Mouse (Mus musculus) CD4-positive, CD25-positive, alpha-beta regulatory T cell, adult 4 months (primary cell): ENCODE results near the gene Sptbn1. TPM values are rescaled to one million over a fixed set of nuclear protein-coding genes. Genes with fewer than 3 reads are reported as not detected.

ENCODE experiments used
- ATAC-seq: one replicate; pipeline ENCODE4 v1.8.0; 2017
- polyA plus RNA-seq, 2 experiments: library from polyadenylated mRNA; unstranded; fragments of 100-300 nt; shearing (Covaris generic); gene quantifications; one replicate each; pipeline ENCODE4 v1.2.1; 2017

The Sptbn1 gene
- 100 to 1,000 TPM in 1 of 2 experiments, 10 to 100 TPM in 1; 95.8 to 120 TPM for polyA plus RNA-seq

DNA sequence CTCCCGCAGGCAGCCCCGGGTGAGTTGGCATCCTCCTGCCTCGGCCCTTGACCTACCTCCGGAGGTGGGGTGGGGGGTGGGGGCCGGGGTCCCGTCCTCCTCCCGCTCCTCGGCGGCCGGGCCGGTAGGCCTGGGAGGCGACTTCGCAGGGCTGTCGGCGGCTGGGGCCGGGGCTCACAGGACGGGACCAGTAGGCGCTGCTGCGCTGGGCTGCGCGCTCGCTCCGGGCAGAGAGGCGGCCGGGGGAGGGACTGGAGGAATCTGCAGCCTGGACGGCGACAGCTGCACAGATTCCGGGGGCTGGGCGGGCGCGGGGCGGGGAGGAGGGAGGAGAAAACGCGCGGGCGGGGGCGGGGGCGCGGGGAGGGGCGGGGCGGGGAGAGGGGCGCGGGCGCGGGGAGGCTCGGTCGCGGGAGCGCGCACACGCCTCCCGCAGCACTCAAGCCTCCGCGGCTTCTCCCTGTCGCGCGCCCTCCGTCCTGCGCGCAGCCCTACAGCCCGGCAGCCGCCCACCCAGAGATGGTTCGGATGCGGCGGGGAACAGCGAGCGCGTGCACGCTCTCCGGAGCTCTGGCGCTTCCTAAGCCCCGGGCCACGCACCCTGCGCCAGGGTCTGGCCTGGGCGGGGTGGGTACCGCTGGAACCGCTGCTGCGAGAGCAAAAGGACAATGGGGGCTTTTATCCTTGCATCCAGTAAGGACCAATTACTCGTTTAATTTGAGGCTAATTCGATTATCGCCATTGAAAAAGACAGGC, at the start of gene Sptbn1:
TSS of gene Sptbn1 (minus strand) at position 284 of the 756 bp plus-strand sequence.
- peak; percentile 46 for ATAC-seq

DNA sequence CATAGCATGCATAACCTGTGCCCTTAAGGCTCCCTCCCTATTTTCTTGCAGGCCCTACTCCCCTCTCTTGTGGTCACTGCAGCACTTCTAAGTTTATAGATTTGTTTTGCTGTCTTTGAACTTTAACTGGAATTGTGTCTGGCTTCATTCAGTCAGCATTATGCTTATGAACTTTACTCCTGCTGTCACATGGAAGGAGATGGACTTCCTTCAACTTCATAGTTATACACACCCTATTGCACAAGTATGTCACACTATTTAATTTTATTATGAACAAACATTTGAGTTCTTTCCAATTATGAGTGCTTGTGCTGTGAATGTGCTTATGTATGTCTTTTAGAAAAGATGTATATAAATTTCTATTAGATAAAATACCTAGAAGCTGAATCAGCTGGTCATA, 26.3 kb upstream of the Sptbn1 start:
- no peak for ATAC-seq

DNA sequence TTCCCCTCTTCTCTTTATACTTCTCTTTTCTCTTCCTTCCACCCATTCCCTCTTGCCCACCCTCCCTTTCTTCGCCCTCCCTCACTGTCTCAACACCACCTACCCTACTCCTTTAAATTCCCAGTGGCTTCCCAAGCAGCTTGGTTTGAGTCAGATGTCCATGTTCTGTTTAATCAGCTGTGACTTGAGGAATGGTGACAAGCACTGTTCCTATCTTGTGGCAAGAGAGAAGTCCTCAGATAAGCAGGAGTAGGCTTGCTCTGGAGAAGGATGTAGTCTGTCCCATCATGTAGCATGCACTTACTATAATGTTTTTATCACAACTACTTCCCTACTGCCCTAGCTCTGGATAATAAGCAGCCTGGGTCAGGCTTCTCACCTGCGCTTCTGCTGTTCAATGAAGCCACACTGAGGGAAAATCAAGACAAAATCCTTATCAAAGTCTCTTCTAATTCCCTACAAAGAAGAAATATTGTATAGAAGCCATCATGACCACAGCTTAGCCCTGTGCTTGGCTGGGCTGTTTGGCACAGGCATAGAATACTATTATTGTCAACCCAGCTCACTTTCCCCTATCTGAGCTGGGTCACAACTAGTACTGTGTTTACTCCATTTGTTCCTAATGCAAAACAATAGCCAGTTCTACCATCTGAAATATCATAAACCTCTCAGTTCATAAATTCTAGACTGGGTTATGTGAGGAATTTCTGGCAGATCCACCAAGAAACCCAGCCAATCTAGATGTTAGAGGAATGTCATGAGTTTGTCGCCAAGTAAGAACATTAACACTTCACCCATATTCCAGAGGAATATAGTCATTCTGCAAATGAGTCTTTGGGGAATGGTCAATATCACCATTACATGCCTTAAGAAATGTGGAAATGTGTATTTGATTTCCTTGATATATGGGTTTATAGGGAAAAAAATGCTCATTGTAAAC, 24.5 kb upstream of the Sptbn1 start:
- no peak for ATAC-seq

DNA sequence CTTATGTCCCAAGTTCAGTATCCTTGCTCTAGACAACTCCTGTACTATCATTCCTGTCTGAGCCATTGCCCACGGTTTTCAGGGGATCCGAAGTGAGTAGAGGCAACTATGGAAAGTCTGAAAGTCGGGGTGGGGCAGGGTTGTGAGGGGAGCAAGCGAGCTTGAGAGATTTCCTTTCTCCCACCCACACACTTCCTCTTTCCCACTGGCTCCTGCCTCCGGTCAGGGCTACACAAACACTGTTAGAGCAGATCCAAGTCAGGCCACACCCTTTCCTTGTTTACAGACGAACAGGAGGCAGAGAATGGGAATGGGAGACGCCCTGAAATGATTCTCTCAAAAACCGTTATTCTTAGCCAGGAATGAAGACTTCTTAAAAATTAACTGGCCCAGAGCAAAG, 23.2 kb upstream of the Sptbn1 start:
- ATAC-seq, result no peak

DNA sequence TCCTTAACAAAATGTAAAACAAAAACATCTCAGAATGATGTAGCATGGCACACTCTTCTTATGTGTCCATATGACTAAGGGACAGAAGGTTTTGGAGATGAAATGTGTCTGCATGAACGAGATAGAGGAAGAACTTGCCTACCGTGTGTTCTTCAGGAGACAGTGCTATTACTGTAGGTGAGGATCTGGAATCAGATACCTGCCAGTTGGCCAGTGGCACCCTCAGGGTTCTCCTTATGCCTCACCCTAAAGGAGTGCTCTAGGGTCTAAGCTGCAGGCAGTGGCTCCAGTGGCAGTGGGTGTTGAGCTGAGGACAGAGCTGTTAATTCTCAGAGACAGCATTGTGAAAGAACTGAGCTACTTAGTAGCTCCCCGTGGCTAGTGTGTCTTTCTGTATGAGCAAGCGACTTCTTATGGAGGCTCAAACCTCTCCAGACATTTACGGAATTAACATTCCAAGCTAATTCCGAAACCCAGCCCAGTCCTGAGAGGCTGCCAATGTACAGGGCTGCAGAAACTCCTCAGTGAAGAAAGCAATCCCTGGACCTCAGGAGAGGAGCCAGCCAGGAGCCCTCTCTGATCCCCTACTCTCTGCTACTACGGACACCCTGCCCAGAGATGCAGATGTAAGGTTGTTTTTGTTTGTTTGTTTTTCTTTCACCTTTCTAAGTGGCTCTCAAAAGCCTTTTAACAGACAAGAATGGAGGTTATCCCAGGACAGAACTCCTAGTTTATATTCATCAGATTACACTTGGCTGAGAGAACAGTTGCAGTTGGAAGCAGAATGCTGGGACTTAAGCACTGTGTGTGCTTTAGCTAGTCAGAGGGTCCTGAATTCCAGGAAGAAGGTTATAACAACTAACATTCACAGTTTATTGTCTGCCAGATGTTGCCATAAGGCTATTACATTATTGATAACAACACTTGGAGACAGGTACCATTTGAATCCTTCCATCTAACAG, 21.8 kb upstream of the Sptbn1 start:
- no peak for ATAC-seq

DNA sequence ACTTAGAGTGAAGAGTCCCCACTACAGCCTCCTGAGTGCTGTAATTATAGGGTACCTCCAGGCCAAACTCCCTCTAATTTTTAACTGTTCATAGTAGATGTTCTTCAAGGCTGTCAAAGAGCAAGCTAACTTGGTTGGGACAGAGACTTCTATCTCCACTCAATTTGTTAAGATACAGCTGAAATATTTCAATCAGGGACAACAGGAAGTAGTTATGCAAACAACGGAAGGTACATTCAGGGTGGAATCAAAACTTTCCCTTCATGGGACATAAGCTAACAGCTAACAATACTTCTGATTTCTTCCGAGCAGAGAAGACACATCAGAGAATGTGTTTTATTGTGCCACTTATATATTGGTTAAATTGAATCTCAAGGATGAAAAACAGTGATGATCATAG, 20.1 kb upstream of the Sptbn1 start:
- no peak for ATAC-seq

DNA sequence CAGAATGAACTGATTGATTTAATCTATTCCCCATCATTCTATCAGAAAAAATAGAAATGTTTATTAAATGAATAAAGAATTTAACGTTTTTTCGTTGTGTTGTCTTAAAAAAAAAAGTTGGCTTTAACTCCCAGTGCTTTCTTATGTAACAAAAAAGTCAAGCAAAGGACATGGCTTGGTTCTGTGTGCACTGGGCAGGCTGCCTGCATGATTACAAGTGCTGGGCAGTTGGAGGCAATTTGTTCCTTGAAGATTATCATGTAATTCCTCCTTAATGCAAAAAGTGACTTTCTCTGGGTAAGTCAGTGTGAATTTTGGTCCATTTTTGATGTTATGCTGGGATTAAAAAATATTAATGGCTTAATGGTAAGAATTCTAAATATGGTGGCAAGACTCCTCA, 15.7 kb upstream of the Sptbn1 start:
- ATAC-seq, result no peak

DNA sequence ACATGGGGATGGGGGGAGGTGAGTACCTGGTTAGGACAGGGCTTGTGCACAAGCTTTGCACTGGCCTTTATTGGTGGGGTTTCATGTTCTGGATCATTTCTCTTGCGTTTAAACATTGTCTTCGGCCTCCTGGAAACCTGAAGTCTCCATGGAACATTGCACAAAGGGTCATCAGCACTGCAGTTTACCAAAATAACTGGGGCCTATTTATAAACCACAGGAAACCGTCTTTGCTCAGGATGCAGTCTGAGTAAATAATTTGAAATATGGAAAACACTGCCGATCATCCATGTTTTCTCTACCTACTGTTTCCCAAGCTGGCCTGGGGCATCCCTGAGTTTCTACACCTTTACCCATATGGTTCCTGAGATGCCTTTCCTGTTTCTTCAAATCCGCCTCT, 13.1 kb upstream of the Sptbn1 start:
- ATAC-seq, result no peak

DNA sequence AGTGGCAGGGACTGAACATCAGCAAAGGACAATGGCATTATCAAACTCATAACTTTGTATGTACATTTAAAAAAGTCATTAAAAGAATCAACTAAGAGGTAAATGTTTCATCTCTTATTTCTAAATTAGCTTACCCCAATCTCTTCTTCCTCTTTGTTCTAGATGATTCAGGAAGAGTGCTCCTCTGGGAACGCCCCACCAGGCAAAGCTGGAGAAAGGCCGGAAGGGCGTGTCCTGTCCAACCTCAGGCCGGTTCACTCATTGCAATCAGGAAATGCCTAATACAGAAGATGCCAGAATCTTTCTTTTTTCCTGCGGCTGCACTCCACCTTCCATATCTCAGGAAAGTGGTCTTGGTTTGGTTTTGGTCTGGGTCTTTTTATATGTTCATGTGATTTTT, 11.3 kb upstream of the Sptbn1 start:
- ATAC-seq, result no peak

DNA sequence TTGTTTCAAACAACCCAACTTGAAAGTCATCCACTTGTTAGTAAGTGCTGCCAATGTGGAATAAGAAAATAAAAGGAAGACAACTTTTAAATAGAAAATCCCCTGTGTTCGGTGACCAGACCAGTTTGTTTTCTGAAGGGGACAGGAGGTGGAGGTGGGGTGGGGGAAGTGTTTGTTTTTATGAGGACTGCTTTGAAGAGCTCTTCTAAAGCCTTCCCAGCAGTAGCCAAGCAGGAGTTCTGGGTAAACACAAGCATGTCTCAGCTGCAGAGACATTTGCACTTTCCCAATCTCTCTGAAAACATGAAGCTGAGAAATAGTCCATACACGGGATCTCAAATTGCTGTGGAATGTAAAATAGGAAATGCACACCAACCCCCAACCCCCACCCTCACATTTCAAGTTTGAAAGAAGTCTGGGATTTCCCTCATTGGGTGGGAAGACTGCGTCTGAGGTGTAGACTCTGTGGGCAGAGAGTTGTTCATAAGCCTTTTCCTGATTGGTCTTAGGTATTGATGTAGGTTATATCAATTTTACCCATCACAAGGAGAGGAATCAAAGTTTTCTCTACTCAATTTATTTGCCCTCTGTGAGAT, 7.6 kb upstream of the Sptbn1 start:
- no peak for ATAC-seq

DNA sequence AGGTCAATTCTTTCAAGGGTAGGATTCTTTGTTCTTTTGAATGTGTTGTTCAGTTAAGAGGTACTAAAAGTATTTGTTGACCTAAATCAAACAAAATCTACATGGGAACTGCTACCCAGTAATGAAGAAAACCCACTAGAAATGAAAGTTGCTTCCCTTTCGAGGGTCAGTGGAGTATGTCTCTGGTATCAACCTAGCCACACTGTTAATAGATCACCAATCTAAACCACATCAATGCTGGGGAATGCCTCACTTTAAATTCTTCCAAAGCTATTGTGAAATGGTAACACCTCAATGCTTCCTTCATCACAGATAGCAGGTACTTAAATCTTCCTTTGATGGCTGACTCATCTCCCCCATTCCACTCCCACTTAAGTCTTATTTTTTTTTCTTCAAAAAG, 1.5 kb upstream of the Sptbn1 start:
- no peak for ATAC-seq

DNA sequence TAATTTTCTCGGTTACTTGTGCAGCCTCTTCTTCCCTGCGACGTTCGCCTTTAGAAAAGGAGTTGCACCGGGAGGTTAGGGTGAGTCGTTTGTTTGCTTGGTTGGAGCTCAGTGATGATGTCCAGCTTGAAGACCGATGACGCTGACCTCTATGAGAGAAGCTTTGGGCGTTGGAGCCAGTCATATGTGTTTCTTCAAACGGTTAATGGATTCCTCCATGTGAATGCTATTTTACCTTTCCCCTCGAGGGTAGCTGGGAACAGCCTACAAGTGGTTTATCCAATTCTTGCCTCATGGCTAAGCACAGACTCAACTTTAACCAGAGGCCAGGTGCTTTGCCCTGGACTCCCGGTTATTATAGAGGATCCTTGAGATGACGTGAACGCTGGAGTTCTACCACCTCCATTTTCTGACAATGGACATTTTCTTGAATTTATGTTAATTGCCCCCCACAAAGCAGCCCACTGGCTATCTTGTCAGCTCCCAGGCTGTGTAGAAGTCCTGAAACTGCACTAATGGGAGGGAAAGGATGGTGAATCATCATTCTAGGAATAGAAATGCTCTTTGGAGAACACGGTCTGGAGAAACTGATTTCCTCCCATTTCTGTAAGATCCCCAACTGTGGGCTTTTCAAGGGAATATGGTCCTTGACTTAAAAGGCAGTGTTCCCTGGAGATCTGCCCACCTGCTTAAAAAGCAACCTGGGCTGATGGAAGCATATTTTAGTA, 837 bp upstream of the Sptbn1 start:
- ATAC-seq, result no peak

DNA sequence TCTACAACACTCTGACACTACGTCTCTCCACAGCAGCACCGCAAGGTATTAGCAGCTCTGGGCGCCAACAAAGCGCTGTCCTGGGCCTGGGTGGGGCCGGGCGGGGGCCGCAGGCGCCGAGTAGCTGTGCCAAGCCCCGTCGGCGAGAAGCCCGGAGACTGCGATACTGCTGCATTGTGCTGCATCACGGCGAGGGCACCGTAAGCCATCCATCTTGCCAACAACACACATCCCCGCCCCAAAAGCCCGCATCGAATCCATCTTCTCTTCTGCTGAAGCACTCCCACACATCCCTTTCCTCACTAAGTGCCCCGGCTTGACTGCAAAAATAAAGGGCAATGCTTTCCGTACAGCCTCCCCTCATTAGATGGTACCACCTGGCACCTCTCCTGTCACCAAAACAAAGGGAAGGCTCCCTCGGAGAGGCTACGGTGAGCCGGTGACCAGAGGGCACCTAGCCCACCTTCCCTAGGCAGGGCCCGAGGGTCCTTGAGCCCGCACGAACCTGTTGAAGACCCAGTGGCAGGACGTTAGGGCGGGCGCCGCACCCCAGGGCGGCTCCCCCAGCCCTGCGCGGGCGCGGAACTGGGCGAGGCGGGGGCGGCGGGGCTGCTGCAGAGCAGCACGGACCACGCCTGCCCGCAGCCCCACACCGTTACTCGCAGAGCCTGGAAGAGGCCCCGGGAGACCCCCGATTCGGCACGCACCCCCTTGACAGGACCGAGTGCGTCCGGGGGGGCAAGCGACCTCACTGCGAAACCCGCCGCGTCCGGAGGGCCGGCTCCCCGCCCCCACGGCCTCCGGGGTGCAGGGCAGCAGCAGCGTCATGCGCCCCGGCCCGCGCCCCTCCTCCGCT, 711 bp downstream of the Sptbn1 start:
- ATAC-seq, result peak; percentile 69

DNA sequence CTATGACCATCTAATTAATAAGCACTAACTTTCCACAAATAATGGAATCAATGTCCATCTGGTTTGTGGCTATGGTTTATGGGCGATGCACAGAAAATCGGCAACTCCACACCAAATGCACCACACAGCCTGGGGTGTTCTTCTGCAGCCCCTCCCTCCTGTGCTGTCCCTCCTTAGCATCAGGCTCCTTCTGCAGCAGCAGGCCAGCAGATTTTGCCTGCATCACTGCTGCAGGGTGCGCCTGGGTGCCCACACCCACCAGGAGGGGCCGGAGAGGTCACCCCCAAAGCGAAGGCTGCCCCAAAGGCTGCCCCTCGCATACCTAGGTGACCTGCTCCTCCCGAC, 1.3 kb downstream of the Sptbn1 start:
- no peak for ATAC-seq

DNA sequence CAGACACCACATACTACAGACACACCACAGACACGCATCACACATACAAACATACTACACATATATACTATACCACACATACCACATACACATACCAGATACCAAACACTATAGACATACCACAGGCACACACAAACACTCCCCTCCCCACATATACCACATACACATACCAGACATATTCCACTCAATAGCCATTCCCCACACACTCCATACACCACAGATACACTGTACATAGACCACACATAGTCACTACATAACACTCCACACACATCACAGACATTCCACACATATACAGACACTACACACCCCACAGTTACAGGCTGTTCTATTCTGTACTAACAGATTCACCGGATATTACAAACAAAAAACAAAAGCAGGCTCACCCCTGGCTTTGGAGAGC, 2.3 kb downstream of the Sptbn1 start:
- ATAC-seq, result no peak

DNA sequence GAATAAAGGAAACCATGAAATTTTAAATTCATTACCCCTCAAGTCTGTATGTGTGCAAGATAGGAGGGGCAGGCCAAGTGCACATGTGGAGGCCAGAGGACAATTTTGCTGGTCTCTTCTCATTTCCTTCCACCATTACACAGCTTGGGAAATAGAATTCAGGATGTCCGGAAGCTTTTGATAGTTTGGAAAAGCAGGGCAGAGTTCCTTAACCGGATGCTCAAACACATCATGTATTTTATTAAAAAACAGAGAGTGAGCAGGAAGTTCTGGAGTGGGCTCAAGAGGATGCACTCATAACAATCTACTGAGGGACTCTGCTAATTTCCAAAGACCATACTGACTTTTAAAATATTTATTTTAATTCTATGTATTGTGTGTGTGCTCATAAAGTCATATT, 4.3 kb downstream of the Sptbn1 start:
- ATAC-seq, result no peak

DNA sequence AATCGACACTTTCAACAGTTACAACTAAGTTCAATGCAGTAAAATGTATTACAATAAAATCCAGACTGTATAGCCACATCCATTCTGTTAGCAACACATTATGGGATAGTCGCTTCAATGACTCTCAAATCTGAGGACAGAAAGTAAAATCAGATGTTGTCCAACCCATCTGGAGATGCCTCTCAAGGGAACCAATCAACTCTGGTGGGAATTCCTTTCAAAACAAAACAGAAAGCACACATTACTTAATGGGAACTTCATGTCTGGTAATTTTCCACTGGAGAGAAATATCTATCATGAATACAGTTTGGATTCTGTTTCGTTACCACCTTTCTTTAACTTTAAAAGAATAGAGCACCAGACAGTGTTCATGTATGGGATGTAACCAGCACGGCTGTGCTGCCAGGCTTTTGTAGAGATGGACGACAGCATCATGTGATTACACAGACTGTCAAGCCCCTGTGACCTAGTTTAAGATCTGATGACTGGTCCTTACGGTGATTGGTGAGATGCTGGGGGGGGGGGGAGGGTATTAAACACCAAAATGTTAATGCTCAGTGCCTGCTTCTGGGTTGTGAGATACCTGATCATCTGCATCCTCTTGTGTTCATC, 9.1 kb downstream of the Sptbn1 start:
- ATAC-seq, result no peak

DNA sequence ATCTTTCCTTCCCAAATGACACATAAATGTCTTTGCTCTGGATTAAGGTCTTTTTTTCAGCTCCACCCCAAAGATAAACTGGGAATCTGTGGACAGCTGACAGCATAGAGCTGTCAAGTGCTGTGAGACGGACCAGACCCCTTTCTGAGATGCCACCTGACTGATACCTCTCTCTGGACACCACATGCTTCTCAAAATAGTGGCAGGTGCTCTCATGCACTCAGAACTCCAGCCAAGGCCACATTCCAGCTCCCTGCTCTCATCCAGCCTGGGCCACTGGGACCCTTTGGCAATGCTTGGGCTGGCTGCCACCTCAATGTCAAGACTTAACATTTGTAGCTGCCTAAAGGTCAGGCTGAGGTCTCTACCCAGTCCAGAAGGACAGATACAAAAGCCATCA, 10.2 kb downstream of the Sptbn1 start:
- no peak for ATAC-seq

DNA sequence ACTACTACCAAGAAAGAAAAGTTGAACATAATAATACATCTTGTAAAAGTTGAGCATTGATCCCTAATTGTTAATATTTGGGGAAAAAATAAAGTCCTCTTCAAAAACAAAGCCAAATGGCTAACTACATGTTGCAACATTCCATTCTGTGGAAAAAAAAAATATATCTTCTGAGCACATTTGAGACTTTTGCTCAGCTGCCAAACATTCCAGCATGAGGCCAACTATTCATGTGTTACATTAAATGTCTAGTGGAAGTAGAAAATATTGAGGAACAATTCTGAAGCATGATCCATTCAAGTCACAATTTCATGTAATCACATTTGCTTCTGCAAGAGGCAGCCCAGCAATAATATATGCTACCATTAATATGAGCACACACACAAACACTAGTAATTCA, 10.9 kb downstream of the Sptbn1 start:
- no peak for ATAC-seq

DNA sequence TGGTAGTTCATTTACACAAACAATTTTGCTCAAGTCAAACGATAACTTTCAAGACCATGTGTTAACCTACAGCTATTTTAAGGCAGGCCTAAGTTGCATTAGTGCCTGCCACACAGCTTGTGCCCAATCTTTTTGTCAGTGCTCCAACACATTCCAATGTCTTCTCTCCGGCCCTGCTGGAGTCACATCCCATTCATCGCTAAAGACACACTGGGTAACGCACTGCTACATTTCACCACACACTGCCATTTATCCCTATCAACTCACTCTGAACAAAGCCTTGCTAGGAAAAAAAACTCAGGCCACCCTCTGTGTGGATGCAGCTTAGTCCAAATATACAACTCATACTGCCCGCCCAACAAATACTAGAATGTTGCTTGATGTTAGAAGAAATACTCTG, 11.5 kb downstream of the Sptbn1 start:
- no peak for ATAC-seq
